Mouse (Mus musculus) liver, postnatal 0 days (tissue): ENCODE data around the gene Tbck.

Source experiments
- CTCF ChIP-seq: sonication (generic); IDR thresholded peaks from 2 replicates; pipeline ENCODE4 v1.5.1; 2016; ENCODE audit warnings: antibody characterized with exemption, low read depth
- EP300 ChIP-seq: IDR thresholded peaks from 2 replicates; pipeline ENCODE4 v1.6.1; 2016; ENCODE audit warnings: antibody characterized with exemption, low read depth, mild to moderate bottlenecking

GRCm38 (mm10) chr3:132791140-132791539 lies 107.2 kb downstream of the Tbck start:
- TF ChIP-seq CTCF, result no peak
- no peak for TF ChIP-seq EP300
